Mouse (Mus musculus): ENCODE data around the gene Higd2a. TPM values are rescaled to one million over a fixed set of nuclear protein-coding genes. Genes with fewer than 3 reads are reported as not detected.

The Higd2a gene
- 53.9 to 59.8 TPM (median 56.6 TPM) in 4 replicates for total RNA-seq (2023)

DNA sequence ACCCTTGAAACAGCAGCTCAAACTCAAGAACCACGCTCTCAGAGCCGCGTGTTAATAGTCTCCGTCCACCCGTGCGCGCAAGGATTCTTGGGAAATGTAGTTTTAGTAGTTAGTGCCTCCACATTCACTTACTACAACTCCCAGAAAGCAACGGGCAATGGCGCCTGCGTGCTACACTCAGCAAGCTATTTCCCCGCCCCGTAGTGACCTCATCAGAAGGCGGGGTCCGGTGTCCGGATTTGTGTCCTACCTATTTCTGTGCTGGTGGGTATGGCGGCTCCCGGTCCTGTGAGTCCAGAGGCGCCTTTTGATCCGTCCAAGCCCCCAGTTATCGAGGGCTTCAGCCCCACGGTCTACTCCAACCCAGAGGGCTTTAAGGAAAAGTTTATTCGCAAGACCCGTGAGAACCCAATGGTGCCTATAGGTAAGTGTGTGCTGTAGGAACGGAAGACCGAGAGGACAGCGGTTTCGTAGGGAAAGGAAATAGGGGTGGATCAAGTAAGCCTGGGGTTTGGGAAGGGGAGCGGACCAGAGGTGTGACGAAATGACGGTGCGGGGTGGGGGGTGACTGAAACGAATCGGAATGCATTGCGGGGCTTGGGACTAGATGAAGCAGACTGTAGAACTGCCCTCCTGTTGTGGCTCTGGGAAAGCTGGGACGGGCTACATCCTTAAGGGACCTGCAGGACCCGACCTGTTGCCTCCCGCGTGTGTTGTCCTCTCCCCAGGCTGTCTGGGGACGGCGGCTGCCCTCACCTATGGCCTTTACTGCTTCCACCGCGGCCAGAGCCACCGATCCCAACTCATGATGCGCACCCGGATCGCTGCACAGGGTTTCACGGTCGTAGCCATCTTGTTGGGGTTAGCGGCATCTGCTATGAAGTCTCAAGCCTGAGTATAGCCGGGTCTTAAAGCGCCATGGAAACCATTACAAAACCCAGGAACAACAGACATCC lies at the start of gene Higd2a, which contains the start of gene Nop16:
Gene Higd2a (plus strand): TSS at position 212 of the 956 bp plus-strand sequence.
Gene Nop16 (minus strand): TSS at position 95 of the 956 bp plus-strand sequence.

DNA sequence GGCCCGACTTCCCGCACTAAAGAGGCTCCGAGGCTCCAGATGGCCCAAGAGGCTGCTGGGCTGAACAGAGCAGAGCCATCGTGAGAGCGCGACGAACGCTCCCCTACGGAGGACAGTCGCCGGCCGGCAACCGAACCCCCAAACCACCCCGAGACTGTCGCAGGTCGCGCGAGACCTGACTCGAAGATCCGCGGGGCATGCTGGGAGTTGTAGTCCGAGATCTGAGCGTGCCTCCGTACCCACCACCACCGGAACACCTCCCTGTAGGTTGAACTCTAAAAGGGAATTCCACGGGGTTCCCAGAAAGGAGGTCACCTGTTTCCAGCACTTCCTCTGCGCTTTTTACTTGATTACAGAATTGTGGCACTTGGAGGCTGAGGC lies 24.8 kb upstream of the Higd2a start, which contains the start of gene 4833439L19Rik:
Gene 4833439L19Rik (minus strand): TSS at position 235 of the 381 bp plus-strand sequence.

DNA sequence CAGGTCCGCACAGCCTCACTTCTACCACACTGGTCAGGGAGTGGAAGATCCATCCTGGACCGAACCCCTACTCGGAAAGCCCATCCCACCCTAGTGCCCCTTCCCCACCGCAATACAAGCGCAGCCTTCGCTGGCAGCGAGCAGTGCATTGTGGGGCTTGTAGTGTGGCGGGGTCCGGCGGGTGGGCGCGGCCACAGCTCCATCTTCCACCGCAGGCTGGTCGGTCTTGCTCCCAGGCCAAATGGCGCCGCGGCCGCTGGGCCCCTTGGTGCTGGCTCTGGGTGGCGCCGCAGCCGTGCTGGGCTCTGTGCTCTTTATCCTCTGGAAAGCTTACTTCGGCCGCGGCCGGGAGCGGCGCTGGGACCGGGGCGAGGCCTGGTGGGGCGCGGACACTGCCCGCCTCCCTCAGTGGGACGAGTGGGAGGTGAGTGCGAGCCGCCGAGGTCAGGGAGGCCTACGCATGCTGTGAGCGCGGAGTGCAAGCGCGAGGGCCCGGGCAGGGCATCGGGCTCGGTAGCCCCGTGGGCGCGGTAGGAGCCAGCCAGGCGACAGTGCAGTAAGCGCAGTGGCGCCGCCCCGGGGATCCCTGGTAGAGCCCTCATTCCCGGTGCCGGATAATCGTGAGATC lies 15.0 kb upstream of the Higd2a start, which contains the start of gene Arl10:
Gene Arl10 (plus strand): TSS at position 162 of the 628 bp plus-strand sequence.

DNA sequence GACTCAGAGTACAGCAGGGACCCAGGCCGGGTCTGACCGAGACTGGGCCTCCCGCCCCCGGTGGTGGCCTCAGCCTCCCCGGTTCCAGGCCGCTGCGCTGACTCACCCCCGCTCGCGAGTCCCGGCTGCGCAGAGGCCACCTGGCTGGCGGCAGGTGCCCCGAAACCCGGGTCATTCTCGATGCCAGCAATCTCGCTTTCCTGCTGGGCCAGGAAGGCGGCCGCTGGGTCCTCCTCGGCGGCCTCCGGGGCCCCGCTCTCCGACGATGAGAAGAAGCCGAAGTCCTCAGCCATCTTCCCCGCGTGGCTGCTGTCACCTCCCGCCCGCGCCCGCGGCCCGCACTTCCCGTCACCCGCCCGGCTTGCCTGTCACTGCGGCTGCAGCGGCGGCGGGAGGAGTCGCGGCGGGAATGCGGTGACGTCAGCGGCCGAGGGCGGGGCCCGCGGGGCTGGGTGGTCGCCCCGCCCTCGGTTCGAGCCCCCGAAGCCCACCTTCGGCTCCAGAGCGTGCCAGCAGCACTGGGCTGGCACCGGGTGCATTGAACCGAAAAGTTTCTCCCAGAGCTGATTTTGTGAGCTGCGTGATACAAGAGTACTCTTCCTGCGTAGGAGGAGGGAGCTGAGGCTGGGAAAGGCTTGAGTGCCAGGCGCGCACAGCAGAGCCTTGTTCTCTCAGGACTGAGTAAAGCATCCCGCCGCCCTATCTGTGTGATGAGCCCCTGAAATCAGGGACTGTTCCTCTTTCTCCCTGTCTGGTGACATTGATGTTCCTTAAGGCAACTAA lies 21.2 kb downstream of the Higd2a start, which contains the start of gene Cltb:
Gene Cltb (minus strand): TSS at position 373 of the 783 bp plus-strand sequence.

DNA sequence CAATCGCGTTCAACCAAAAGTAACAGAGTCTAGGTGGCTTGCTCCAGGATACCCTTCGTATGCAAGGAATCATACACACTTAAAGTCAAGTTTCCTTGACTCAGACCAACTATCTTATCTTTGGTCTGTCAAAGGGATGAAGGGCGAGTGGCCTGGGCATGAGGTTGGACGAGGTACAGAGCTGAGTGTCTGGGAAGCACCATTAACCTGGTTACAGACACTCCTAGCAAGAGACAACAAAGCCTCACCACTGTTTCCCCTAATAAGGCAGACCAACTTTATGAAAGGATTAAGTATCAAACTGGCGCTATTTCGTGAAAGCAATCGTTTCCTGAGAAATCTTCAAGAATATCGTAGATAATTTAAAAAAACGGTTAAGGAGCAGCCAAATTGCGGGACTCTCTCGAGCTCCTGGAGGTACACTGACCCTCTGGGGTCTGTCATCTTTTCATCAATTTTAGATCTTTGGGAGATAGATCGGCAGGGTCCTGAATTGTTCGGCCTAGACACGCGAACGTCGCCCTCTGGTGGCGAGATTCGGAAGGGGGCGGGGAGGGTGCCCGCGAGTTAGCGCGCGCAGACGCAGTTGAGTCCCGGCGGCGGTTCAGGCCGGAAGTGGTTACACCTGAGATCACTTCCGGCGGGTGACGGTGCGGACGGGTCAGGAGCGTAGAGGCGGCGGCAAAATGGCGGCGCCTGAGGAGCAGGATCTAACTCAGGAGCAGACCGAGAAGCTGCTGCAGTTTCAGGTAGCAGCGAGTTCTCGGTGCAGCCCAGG lies 31.3 kb downstream of the Higd2a start, which contains the start of gene Faf2:
Gene Faf2 (plus strand): TSS at position 630 of the 778 bp plus-strand sequence.

Other genes with a start within 250 kb of the Higd2a start
- gene Cplx2, start 218.9 kb upstream of the Higd2a start, total RNA-seq (2023), result 4.4 to 7.1 TPM (median 6.5 TPM) in 4 replicates
- 19.9 to 31.8 TPM (median 22.3 TPM) in 4 replicates for gene Thoc3, start 121.4 kb upstream of the Higd2a start, total RNA-seq (2023)
- gene Simc1, start 86.4 kb upstream of the Higd2a start, total RNA-seq (2023), result 20.6 to 27.1 TPM (median 24.9 TPM) in 4 replicates
- 31.9 to 42.3 TPM (median 38.0 TPM) in 4 replicates for gene 4833439L19Rik, start 24.8 kb upstream of the Higd2a start, total RNA-seq (2023)
- gene Arl10, start 15.2 kb upstream of the Higd2a start, total RNA-seq (2023), result 4.6 to 10.3 TPM (median 9.0 TPM) in 4 replicates
- gene Nop16, start 117 bp upstream of the Higd2a start, total RNA-seq (2023), result 15.0 to 25.6 TPM (median 18.9 TPM) in 4 replicates
- 20.9 to 25.5 TPM (median 21.3 TPM) in 4 replicates for gene Cltb, start 21.1 kb downstream of the Higd2a start, total RNA-seq (2023)
- gene Faf2, start 31.6 kb downstream of the Higd2a start, total RNA-seq (2023), result 55.6 to 66.1 TPM (median 59.9 TPM) in 4 replicates
- 256 to 280 TPM (median 267 TPM) in 4 replicates for gene Rnf44, start 103.7 kb downstream of the Higd2a start, total RNA-seq (2023)
- not detected in 4 replicates for gene Cdhr2, start 111.3 kb downstream of the Higd2a start, total RNA-seq (2023)
- not detected in 4 replicates for gene Gprin1, start 159.7 kb downstream of the Higd2a start, total RNA-seq (2023)
- gene Sncb, start 176.4 kb downstream of the Higd2a start, total RNA-seq (2023), result not detected in 4 replicates
- not detected in 4 replicates for gene Eif4e1b, start 193.8 kb downstream of the Higd2a start, total RNA-seq (2023)
- 3.1 to 12.3 TPM (median 7.9 TPM) in 4 replicates for gene Tspan17, start 199.2 kb downstream of the Higd2a start, total RNA-seq (2023)

Measured in B cell, adult 62 days (primary cell).